Mouse (Mus musculus): ENCODE measurements at regions not wholly inside any gene's neighbourhood (a gene's known extent, or its start where the extent isn't known, plus 50 kb on each side); places are given as distances from the start of the nearest gene placed in this dataset.

DNA sequence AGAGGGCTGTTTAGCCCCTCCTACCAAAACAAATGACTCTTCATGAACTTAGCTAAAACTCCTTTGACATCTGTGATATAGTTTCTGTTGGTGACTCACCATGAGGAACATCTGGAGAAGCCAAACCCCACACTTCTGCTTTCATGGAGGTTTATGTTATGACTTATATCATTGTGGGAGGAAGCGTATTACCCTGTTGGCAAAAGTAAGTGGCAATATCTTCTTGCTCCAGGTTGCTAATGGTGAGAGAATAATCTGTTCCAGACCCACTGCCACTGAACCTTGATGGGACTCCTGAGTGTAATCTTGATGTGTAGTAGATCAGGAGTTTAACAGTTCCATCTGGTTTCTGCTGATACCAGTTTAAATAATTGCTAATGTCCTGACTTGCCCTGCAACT lies 1096.2 kb upstream of the Tacstd2 start:
- no peak for TF ChIP-seq CTCF (IDR thresholded peaks at IDR 0.05; ENCODE audit: control insufficient read depth, insufficient read depth, insufficient replicate concordance, low read depth, low read length)
- TF ChIP-seq POLR2A (IDR thresholded peaks at IDR 0.05; ENCODE audit: control insufficient read depth, low read depth, low read length): no peak
